Mouse (Mus musculus) heart, postnatal 14 days (tissue): ENCODE measurements around the gene Zc3h6. TPM values are rescaled to one million over a fixed set of nuclear protein-coding genes. Genes with fewer than 3 reads are reported as not detected.

Experiments
- DNase-seq, 2 experiments: peaks; one replicate each; pipeline ENCODE4 v3.0.0; 2021 to 2022
- intact Hi-C: fragments of 180-260 bp; cut with DNase I; formaldehyde crosslinking; loops from one replicate; pipeline ENCODE4 v1.15.1; 2025
- long read RNA-seq, 2 experiments: library from polyadenylated mRNA; stranded (forward); transcript quantifications; one replicate each; pipeline ENCODE4 v2.0.0; 2021
- total RNA-seq, 2 experiments: library from RNA; stranded (reverse); gene quantifications; 2 replicates each; pipeline ENCODE4 v1.2.3; 2021

Gene Zc3h6
- 1 to 10 TPM; 3.6 to 4.8 TPM for total RNA-seq
- long read RNA-seq, experiment 1, full-length matches to known transcripts: 3 of 3 reads
- long read RNA-seq, experiment 1, partial matches to known transcripts: 0 of 3 reads
- long read RNA-seq, experiment 1, other reads (novel, unspliced or antisense): 0 of 3 reads
- long read RNA-seq, experiment 2, partial matches to known transcripts: 0 of 1 reads
- long read RNA-seq, experiment 2, other reads (novel, unspliced or antisense): 1 of 1 reads

DNA sequence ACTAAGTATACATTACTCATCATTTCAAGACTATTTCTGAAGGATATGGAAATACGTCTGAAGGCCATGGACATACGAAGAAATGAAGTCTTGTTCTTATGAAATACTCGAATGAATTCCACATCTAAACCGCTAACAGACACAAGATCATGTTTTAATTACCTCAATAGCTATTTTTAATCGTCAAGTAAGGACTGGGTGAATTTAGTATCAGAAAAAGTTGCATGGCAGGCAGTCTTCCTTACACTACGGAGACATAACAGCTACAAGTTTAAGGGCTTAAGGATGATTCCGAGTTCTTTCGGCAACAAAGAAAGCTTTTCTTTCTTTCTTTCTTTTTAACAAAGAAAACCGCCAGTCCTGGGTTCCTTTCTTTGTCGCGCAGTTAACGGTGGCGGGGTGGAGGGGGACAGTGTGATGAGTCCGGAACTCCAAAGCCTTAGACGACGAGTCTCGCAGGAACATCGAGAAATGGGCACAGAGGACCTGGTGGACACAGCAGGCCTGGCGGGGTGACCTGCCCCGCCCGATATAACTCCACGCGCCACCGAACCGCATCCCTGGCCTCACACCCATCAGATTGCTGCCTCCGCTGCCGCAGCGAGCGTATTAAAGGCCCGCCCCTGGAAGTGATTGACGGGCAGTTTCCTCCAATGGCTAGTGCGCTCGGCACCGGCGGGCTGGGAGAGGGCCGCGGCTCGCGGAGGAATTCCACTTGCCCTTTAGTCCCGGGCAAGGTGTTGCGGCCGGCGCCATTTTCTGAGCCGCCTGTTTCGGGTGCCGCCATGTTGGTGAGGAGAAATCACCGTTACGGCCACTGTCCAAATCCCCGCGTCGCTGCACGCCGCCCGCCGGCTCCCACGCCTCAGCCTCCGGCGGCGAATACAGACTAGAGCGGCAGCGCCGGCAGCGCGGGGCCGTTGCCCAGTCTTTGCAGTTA is at the start of gene Zc3h6:
Gene Zc3h6 (plus strand): TSS at position 762 of the 940 bp plus-strand sequence.
- DNase-seq: peak; percentile 99
- intact Hi-C loops: no loop called here

DNA sequence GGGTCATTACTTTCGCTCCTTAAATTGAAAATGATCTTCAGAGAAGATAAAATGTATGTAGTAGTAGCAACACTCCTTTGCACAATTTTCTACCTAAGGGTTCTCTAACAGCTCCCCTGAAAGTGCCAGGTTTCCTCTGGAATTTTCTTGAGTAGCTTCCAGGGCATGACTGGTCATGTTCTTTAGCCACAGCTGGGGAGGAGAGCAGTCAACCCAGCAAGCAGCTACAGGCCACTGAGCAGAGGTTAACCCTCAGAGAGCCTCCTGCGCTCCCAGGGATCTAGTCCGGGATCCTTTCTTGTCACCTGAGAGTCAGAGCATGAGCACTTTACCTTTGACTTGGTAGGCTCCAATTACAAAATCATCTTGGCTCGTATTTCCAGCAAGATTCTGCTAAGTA is 42.4 kb upstream of the Zc3h6 start:
- intact Hi-C loops: no loop called here
- DNase-seq: no peak

GRCm38 (mm10) chr2:128928446-128928845 is 38.8 kb upstream of the Zc3h6 start:
- intact Hi-C loops: no loop called here

DNA sequence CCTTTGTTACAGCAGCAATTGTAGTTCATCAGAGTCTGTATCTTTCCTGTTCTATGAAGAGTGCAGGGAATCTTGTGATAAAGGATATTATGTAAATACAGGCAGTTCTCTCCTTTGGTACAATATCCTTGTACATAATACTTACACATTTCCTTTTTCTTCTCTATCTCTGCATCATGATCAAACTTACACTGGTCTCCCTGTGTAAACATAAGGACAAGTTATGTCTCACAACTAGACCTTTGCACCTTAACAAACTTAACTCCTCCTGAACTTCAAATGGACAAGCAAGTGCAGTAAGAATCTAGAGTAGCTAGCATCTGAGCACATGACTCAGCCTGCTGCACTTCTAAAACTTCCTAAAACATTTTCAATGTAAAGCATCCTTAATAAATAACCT is 36.5 kb upstream of the Zc3h6 start:
- DNase-seq: no peak
- intact Hi-C loops: loop anchor here (10.0 kb wide), 1 partner anchor 236 kb away; the partner anchor contains the start of gene Mertk

More at GRCm38 (mm10) chr2:128928446-128928845, 38.8 kb upstream of the Zc3h6 start:
- DNase-seq: no peak

DNA sequence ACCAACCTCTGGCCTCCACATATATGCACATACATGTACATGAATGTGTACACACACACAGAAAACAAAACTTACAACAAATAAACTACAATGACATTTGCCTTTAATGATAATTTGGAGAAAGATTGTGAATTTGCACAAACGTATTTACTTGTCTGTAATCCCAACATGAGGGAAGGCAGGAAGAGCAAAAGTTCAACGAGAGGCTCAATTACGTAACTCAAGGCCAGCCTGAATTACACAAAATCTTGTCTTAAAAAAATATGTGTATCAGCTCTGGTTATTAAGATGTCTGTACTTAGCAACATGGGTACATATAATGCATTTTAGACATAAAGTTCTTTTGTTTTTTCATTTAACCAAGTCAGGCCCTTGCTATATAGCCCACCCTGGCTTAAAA is 30.9 kb upstream of the Zc3h6 start:
- intact Hi-C loops: loop anchor here (10.0 kb wide), 1 partner anchor 241 kb away; the partner anchor contains the start of gene Mertk
- no peak for DNase-seq

GRCm38 (mm10) chr2:128943538-128944528 is 23.4 kb upstream of the Zc3h6 start, which contains the start of gene Zc3h8:
Gene Zc3h8 (minus strand): TSS chr2:128944077.
- intact Hi-C loops: loop anchor here (2.0 kb wide), 1 partner anchor 21 kb away; no protein-coding TSS in a partner anchor
- peak; percentile 99 for DNase-seq

DNA sequence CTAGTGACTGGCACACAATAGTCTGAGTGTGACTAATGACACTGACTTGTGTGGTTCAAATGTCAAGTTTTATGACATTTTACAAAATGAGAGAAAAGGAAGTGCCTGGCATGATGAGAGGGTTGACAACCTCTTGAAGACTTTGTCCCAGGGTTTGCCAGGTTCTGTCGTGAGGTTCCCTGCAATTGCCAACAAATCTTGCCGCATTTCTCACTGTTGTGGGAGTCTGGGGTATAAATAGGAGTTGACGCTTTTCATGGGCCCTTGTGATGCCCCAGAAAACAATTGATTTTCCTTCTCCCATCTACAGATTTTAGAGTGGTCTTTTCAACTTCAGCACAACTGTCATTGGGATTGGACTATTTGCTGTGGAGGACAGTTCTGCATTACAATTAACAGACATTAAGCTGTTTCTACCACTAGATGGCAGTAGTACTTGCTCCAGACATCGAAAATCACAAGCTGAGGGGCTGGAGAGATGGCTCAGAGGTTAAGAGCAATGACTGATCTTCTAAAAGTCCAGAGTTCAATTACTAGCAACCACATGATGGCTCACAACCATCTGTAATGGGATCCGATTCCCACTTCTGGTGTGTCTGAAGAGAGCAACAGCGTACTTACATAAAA is 19.1 kb upstream of the Zc3h6 start:
- DNase-seq: peak in 1 of 2 experiments; percentile 22
- intact Hi-C loops: loop anchor here (2.0 to 5.0 kb wide), 4 partner anchors 59 to 309 kb away; no protein-coding TSS in a partner anchor

GRCm38 (mm10) chr2:128954186-128954585 is 13.0 kb upstream of the Zc3h6 start:
- intact Hi-C loops: no loop called here
- DNase-seq: no peak

GRCm38 (mm10) chr2:128965505-128966105 is 1.6 kb upstream of the Zc3h6 start:
- intact Hi-C loops: loop anchor here (2.0 kb wide), 1 partner anchor 21 kb away; the partner anchor contains the start of gene Zc3h8
- DNase-seq: no peak

- no peak for DNase-seq
- intact Hi-C loops: no loop called here
Measured at GRCm38 (mm10) chr2:128966236-128966635, 966 bp upstream of the Zc3h6 start.

GRCm38 (mm10) chr2:128967661-128968441 is 649 bp downstream of the Zc3h6 start, which contains the start of gene Gm10762:
Gene Gm10762 (minus strand): TSS chr2:128967725.
- intact Hi-C loops: no loop called here
- peak; percentile 79 to 81 for DNase-seq

- no peak for DNase-seq
- intact Hi-C loops: no loop called here
Measured at GRCm38 (mm10) chr2:128968475-128969083, 1.4 kb downstream of the Zc3h6 start.

DNA sequence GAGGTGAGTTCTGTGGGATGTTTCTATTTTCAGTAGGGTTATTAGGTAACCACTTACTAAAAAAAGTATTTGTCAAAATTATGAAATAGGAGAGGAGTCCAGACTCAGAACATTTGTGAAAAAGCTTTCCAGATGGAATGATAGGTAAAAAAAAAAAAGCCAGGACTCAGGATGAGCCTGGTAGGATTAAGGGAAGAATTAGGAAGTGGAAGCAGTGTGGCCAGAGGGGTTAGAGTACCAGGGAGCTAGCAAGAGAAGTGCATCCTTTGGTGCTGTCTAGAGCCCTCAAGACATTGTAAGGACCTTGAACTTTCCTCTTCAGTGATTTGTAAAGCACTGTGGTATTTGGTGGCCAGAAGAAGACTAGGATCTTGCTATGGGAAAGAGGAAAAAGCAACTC is 5.1 kb downstream of the Zc3h6 start:
- intact Hi-C loops: no loop called here
- DNase-seq: no peak

DNA sequence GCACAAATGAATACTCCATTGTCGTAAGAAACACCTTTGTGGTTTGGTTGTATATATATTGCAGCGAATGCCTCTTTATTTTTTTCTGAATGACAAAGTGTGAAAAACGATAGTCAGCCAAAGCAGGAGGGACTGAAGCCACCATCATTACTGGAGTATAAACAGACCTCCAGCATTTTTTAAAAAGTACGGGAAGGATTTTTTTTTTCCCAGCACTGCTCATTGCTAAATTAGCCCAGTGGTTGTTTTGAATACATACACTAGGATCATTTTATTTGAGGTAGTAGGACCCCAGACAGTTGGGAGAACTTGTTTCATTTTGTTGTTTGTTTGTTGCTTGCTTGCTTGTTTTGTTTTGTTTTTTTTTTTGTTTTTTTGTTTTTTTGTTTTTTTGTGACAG is 8.4 kb downstream of the Zc3h6 start:
- DNase-seq: no peak
- intact Hi-C loops: no loop called here

GRCm38 (mm10) chr2:128984746-128985145 is 17.5 kb downstream of the Zc3h6 start:
- intact Hi-C loops: no loop called here
- DNase-seq: no peak

GRCm38 (mm10) chr2:129004872-129005271 is 37.7 kb downstream of the Zc3h6 start:
- no peak for DNase-seq
- intact Hi-C loops: loop anchor here (5.0 kb wide), 1 partner anchor 58 kb away; no protein-coding TSS in a partner anchor

- no peak for DNase-seq
- intact Hi-C loops: loop anchor here (5.0 kb wide), 1 partner anchor 59 kb away; no protein-coding TSS in a partner anchor
Measured at GRCm38 (mm10) chr2:129006194-129006749, 39.1 kb downstream of the Zc3h6 start.
